Mouse (Mus musculus): ENCODE measurements around the gene Mtmr10. TPM values are rescaled to one million over a fixed set of nuclear protein-coding genes. Genes with fewer than 3 reads are reported as not detected.
A peak's percentile ranks its signal among the peaks of the same experiment; 100 is the strongest.

The Mtmr10 gene
- polyA plus RNA-seq, 1 experiment: 15.2 TPM

- TF ChIP-seq EP300 (IDR thresholded peaks at IDR 0.05; ENCODE audit: insufficient read depth, low read depth, low read length) (no peak), CTCF (IDR thresholded peaks at IDR 0.05; ENCODE audit: low read depth, low read length) (no peak), POLR2A (IDR thresholded peaks at IDR 0.05; ENCODE audit: insufficient read depth, low read length) (no peak)
- Histone ChIP-seq H3K9ac (ENCODE audit: low read depth, poor library complexity, severe bottlenecking) (no peak overlapping the region), H3K4me3 (ENCODE audit: low read depth, low read length) (no peak overlapping the region), H3K27me3 (ENCODE audit: control insufficient read depth, insufficient read depth, low read length, poor library complexity, severe bottlenecking) (no peaks in the 10 kb centered on the region), H3K4me1 (ENCODE audit: control insufficient read depth, insufficient read depth, low read length) (no peaks in the 10 kb centered on the region), H3K36me3 (ENCODE audit: control insufficient read depth, insufficient read depth, low read length, poor library complexity, severe bottlenecking) (no peaks in the 10 kb centered on the region), H3K27ac (ENCODE audit: insufficient read depth, low read length) (no peak overlapping the region), H3K9me3 (replicated peaks; ENCODE audit: control insufficient read depth, insufficient read depth, low read length, poor library complexity, severe bottlenecking) (no peaks in the 10 kb centered on the region)
These were observed 8.9 kb upstream of the Mtmr10 start for GRCm38 (mm10) chr7:64278526-64278925.

GRCm38 (mm10) chr7:64279548-64279947 is 7.9 kb upstream of the Mtmr10 start:
- H3K27me3 ChIP-seq (ENCODE audit: control insufficient read depth, insufficient read depth, low read length, poor library complexity, severe bottlenecking): no peaks in the 10 kb centered on the region
- no peak overlapping the region for H3K9ac ChIP-seq (ENCODE audit: low read depth, poor library complexity, severe bottlenecking)
- no peaks in the 10 kb centered on the region for H3K4me1 ChIP-seq (ENCODE audit: control insufficient read depth, insufficient read depth, low read length)
- H3K27ac ChIP-seq (ENCODE audit: insufficient read depth, low read length): no peak overlapping the region
- H3K4me3 ChIP-seq (ENCODE audit: low read depth, low read length): no peak overlapping the region
- TF ChIP-seq POLR2A (IDR thresholded peaks at IDR 0.05; ENCODE audit: insufficient read depth, low read length) (no peak), EP300 (IDR thresholded peaks at IDR 0.05; ENCODE audit: insufficient read depth, low read depth, low read length) (no peak), CTCF (IDR thresholded peaks at IDR 0.05; ENCODE audit: low read depth, low read length) (no peak)
- H3K9me3 ChIP-seq (replicated peaks; ENCODE audit: control insufficient read depth, insufficient read depth, low read length, poor library complexity, severe bottlenecking): no peaks in the 10 kb centered on the region
- H3K36me3 ChIP-seq (ENCODE audit: control insufficient read depth, insufficient read depth, low read length, poor library complexity, severe bottlenecking): no peaks in the 10 kb centered on the region

- TF ChIP-seq POLR2A (IDR thresholded peaks at IDR 0.05; ENCODE audit: insufficient read depth, low read length): no peak
- no peak for TF ChIP-seq EP300 (IDR thresholded peaks at IDR 0.05; ENCODE audit: insufficient read depth, low read depth, low read length)
- no peak for TF ChIP-seq CTCF (IDR thresholded peaks at IDR 0.05; ENCODE audit: low read depth, low read length)
- Histone ChIP-seq H3K27ac (ENCODE audit: insufficient read depth, low read length) (no peak overlapping the region), H3K9ac (ENCODE audit: low read depth, poor library complexity, severe bottlenecking) (no peak overlapping the region)
These were observed 887 bp upstream of the Mtmr10 start for GRCm38 (mm10) chr7:64286566-64286965.

DNA sequence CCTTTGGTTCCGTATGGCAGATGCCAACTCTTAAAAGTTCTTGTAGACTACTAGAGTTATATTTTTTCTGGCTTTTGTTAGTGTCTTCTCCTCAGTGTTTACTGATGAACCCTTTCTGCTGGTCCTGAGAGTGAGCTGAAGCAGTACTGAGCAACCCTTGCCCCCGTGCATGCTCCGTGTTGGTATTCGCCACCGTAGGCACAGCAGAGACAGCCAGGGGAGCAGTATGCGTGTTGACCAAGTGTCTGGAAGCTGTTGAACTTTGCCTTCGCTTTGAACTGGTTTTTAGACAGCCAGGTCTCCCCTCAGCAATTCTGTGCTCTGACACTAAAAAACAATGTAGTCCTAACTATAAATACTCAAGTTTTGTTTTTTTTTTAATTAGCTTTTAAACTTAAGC is 2.0 kb downstream of the Mtmr10 start:
- TF ChIP-seq CTCF (IDR thresholded peaks at IDR 0.05; ENCODE audit: low read depth, low read length) (no peak), POLR2A (IDR thresholded peaks at IDR 0.05; ENCODE audit: insufficient read depth, low read length) (no peak), EP300 (IDR thresholded peaks at IDR 0.05; ENCODE audit: insufficient read depth, low read depth, low read length) (no peak)
- no peak overlapping the region for H3K4me3 ChIP-seq (ENCODE audit: low read depth, low read length)
- no peaks in the 10 kb centered on the region for H3K36me3 ChIP-seq (ENCODE audit: control insufficient read depth, insufficient read depth, low read length, poor library complexity, severe bottlenecking)
- H3K9me3 ChIP-seq (replicated peaks; ENCODE audit: control insufficient read depth, insufficient read depth, low read length, poor library complexity, severe bottlenecking): no peaks in the 10 kb centered on the region
- H3K4me1 ChIP-seq (ENCODE audit: control insufficient read depth, insufficient read depth, low read length): no peaks in the 10 kb centered on the region
- H3K27me3 ChIP-seq (ENCODE audit: control insufficient read depth, insufficient read depth, low read length, poor library complexity, severe bottlenecking): no peaks in the 10 kb centered on the region; the same call in 1 of the 2 replicates
- H3K27ac ChIP-seq (ENCODE audit: insufficient read depth, low read length): no peak overlapping the region
- no peak overlapping the region for H3K9ac ChIP-seq (ENCODE audit: low read depth, poor library complexity, severe bottlenecking)

More at GRCm38 (mm10) chr7:64286566-64286965, 887 bp upstream of the Mtmr10 start:
- Histone ChIP-seq H3K27me3 (ENCODE audit: control insufficient read depth, insufficient read depth, low read length, poor library complexity, severe bottlenecking) (no peaks in the 10 kb centered on the region; the same call in 1 of the 2 replicates), H3K36me3 (ENCODE audit: control insufficient read depth, insufficient read depth, low read length, poor library complexity, severe bottlenecking) (no peaks in the 10 kb centered on the region), H3K9me3 (replicated peaks; ENCODE audit: control insufficient read depth, insufficient read depth, low read length, poor library complexity, severe bottlenecking) (no peaks in the 10 kb centered on the region), H3K4me1 (ENCODE audit: control insufficient read depth, insufficient read depth, low read length) (no peaks in the 10 kb centered on the region), H3K4me3 (ENCODE audit: low read depth, low read length) (0 out of 2 replicates have a peak overlapping the region, but pooled peaks have one; percentile 13)

- Histone ChIP-seq H3K9me3 (replicated peaks; ENCODE audit: control insufficient read depth, insufficient read depth, low read length, poor library complexity, severe bottlenecking) (no peaks in the 10 kb centered on the region), H3K4me1 (ENCODE audit: control insufficient read depth, insufficient read depth, low read length) (no peaks in the 10 kb centered on the region), H3K9ac (ENCODE audit: low read depth, poor library complexity, severe bottlenecking) (no peak overlapping the region), H3K4me3 (ENCODE audit: low read depth, low read length) (no peak overlapping the region), H3K27me3 (ENCODE audit: control insufficient read depth, insufficient read depth, low read length, poor library complexity, severe bottlenecking) (no peaks in the 10 kb centered on the region; the same call in 1 of the 2 replicates), H3K27ac (ENCODE audit: insufficient read depth, low read length) (no peak overlapping the region), H3K36me3 (ENCODE audit: control insufficient read depth, insufficient read depth, low read length, poor library complexity, severe bottlenecking) (no peaks in the 10 kb centered on the region)
- no peak for TF ChIP-seq POLR2A (IDR thresholded peaks at IDR 0.05; ENCODE audit: insufficient read depth, low read length)
- no peak for TF ChIP-seq EP300 (IDR thresholded peaks at IDR 0.05; ENCODE audit: insufficient read depth, low read depth, low read length)
- no peak for TF ChIP-seq CTCF (IDR thresholded peaks at IDR 0.05; ENCODE audit: low read depth, low read length)
These were observed 3.0 kb downstream of the Mtmr10 start for GRCm38 (mm10) chr7:64290431-64290830.

- H3K9ac ChIP-seq (ENCODE audit: low read depth, poor library complexity, severe bottlenecking): no peak overlapping the region
- H3K27me3 ChIP-seq (ENCODE audit: control insufficient read depth, insufficient read depth, low read length, poor library complexity, severe bottlenecking): no peaks in the 10 kb centered on the region
- no peak for TF ChIP-seq EP300 (IDR thresholded peaks at IDR 0.05; ENCODE audit: insufficient read depth, low read depth, low read length)
- no peak for TF ChIP-seq POLR2A (IDR thresholded peaks at IDR 0.05; ENCODE audit: insufficient read depth, low read length)
- TF ChIP-seq CTCF (IDR thresholded peaks at IDR 0.05; ENCODE audit: low read depth, low read length): no peak
- no peaks in the 10 kb centered on the region for H3K36me3 ChIP-seq (ENCODE audit: control insufficient read depth, insufficient read depth, low read length, poor library complexity, severe bottlenecking)
- no peaks in the 10 kb centered on the region for H3K4me1 ChIP-seq (ENCODE audit: control insufficient read depth, insufficient read depth, low read length)
- no peaks in the 10 kb centered on the region for H3K9me3 ChIP-seq (replicated peaks; ENCODE audit: control insufficient read depth, insufficient read depth, low read length, poor library complexity, severe bottlenecking)
- no peak overlapping the region for H3K27ac ChIP-seq (ENCODE audit: insufficient read depth, low read length)
- H3K4me3 ChIP-seq (ENCODE audit: low read depth, low read length): no peak overlapping the region
These were observed 4.3 kb downstream of the Mtmr10 start for GRCm38 (mm10) chr7:64291722-64292121.
